Mouse (Mus musculus) spleen, adult 2 months (tissue): ENCODE measurements around the gene Aebp2.

ENCODE experiments used
- CTCF ChIP-seq: fragments of 200-500 bp; IDR thresholded peaks from 2 replicates; pipeline ENCODE4 v1.5.1; 2011; ENCODE audit warnings: mild to moderate bottlenecking, inconsistent platforms; ENCODE audit not compliant: insufficient read depth, insufficient read length, insufficient replicate concordance; ENCODE audit errors: extremely low read depth
- POLR2A ChIP-seq: fragments of 200-500 bp; IDR thresholded peaks from 2 replicates; pipeline ENCODE4 v1.6.1; 2011; ENCODE audit warnings: low read depth, low read length, inconsistent platforms

DNA sequence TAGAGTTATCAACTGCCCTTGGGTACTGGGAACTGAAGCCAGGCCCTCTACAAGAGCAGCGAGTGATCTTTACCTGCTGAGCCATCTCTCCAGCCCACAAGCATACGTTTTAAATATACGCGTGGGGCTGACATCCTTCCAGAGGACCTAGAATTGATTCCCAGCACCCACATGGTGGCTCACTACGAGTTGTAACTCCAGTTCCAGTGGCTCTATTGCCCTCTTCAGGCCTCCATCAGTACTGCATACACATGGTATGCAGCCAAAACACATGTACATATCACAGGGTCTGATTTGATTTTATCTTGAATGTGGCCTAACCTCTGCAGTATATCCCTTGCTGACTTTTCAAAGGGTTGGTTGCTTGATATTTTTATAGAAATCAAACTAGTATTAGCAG is 83.6 kb downstream of the Aebp2 start:
- TF ChIP-seq CTCF (no peak), POLR2A (no peak)
